Mouse (Mus musculus) thymus, adult 2 months (tissue): Measurements from ENCODE around the gene Bloc1s1.

Source experiments
- CTCF ChIP-seq: fragments of 200-500 bp; IDR thresholded peaks from 2 replicates; pipeline ENCODE4 v1.5.1; 2012; ENCODE audit warnings: mild to moderate bottlenecking, control low read depth, low read length, moderate library complexity, borderline replicate concordance; ENCODE audit not compliant: control insufficient read depth, poor library complexity, insufficient read depth; ENCODE audit errors: extremely low read depth
- POLR2A ChIP-seq: fragments of 200-500 bp; IDR thresholded peaks from 2 replicates; pipeline ENCODE4 v1.6.1; 2012; ENCODE audit warnings: mild to moderate bottlenecking, low read length, control low read depth, moderate library complexity; ENCODE audit not compliant: control insufficient read depth, poor library complexity, insufficient read depth; ENCODE audit errors: extremely low read depth

DNA sequence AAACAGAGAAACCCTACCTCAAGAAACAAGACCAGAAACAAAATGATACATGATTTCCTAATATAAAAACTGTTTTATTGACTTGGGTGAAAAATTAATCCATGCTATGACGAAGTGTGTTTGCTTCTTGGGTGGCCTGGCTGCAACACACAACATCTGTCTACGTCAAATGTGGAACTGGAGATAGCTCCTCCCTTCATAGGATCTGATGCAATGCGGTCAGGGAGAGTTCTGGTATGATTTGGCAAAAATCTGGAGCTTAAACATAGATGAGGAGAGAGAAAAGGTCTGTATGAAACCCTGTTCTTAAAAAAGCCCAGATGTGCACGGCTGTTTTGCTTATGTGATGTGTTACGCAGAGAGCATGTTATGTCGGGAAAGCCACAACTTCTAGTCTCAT, 42.0 kb upstream of the Bloc1s1 start:
- TF ChIP-seq CTCF (no peak), POLR2A (no peak)
